Mouse (Mus musculus) frontal cortex, postnatal 10 days (tissue): ENCODE results near the gene Aurkb.

ENCODE experiments used
- DNase-seq, 2 experiments: peaks; one replicate each; pipeline ENCODE4 v3.0.0; 2022; ENCODE audit warnings: low spot score in 2 of 2, mixed read lengths in 1 of 2

Aurkb gene

GRCm38 (mm10) chr11:69064259-69065133 lies 19.0 kb downstream of the Aurkb start:
- no peak for DNase-seq

- no peak for DNase-seq
Observed at GRCm38 (mm10) chr11:69065394-69065925, 20.0 kb downstream of the Aurkb start.

GRCm38 (mm10) chr11:69066163-69066861 lies 20.9 kb downstream of the Aurkb start:
- DNase-seq, result peak in 1 of 2 experiments; percentile 46

- peak in 1 of 2 experiments; percentile 83 for DNase-seq
Observed at GRCm38 (mm10) chr11:69066956-69067355, 21.5 kb downstream of the Aurkb start.

GRCm38 (mm10) chr11:69067601-69068000 lies 22.2 kb downstream of the Aurkb start:
- no peak for DNase-seq

- DNase-seq, result no peak
Observed at GRCm38 (mm10) chr11:69070093-69070492, 24.6 kb downstream of the Aurkb start.

GRCm38 (mm10) chr11:69070590-69071222 lies 25.3 kb downstream of the Aurkb start, which contains the start of gene Tmem107:
Tmem107 (plus strand) TSS chr11:69070806.
- peak; percentile 87 to 93 for DNase-seq

GRCm38 (mm10) chr11:69071262-69071661 lies 25.8 kb downstream of the Aurkb start:
- DNase-seq, result no peak

GRCm38 (mm10) chr11:69072234-69072633 lies 26.8 kb downstream of the Aurkb start:
- no peak for DNase-seq

- no peak for DNase-seq
Observed at GRCm38 (mm10) chr11:69072666-69073064, 27.2 kb downstream of the Aurkb start.

- DNase-seq, result peak; percentile 75 to 81
Observed at GRCm38 (mm10) chr11:69073065-69073888, 27.8 kb downstream of the Aurkb start.

GRCm38 (mm10) chr11:69073951-69074775 lies 28.7 kb downstream of the Aurkb start:
- no peak for DNase-seq

GRCm38 (mm10) chr11:69074776-69075069 lies 29.3 kb downstream of the Aurkb start:
- no peak for DNase-seq

- no peak for DNase-seq
Observed at GRCm38 (mm10) chr11:69075764-69076479, 30.5 kb downstream of the Aurkb start.

- DNase-seq, result no peak
Observed at GRCm38 (mm10) chr11:69076572-69076971, 31.1 kb downstream of the Aurkb start.

GRCm38 (mm10) chr11:69077316-69077715 lies 31.9 kb downstream of the Aurkb start:
- no peak for DNase-seq

GRCm38 (mm10) chr11:69078041-69078440 lies 32.6 kb downstream of the Aurkb start:
- no peak for DNase-seq

GRCm38 (mm10) chr11:69078805-69079438 lies 33.5 kb downstream of the Aurkb start:
- no peak for DNase-seq
